In genomic region chr8:75055673-75056072, GRCm38 (mm10) we compare ENCODE assay signal across 25 mouse cellular contexts. TPM values are rescaled to one million over a fixed set of nuclear protein-coding genes. Genes with fewer than 3 reads are reported as not detected.
A peak's percentile ranks its signal among the peaks of the same experiment; 100 is the strongest.
DNase-seq lines count a peak whose midpoint lies in the region; ATAC-seq lines count a peak whose summit lies in the region.
"Had no signal": no experiment of that assay in that cellular context is flagged by ENCODE, and none has a peak within 500 bp of the region (broad histone marks: within the 10 kb centered on the region; RNA-seq: fewer than 3 reads in every experiment).

No protein-coding gene starts in this region.

- no peaks in the 10 kb centered on the region for H3K27me3 ChIP-seq in hindbrain, embryonic 10.5 days (ENCODE audit: insufficient read depth, poor library complexity, severe bottlenecking)
- H3K27me3 ChIP-seq: embryonic facial prominence, embryonic 12.5 days; embryonic facial prominence, embryonic 15.5 days; heart, embryonic 13.5 days; hindbrain, embryonic 12.5 days; hindbrain, embryonic 15.5 days had no signal

- peaks cover 32% of the 10 kb centered on the region for H3K36me3 ChIP-seq in hindbrain, embryonic 10.5 days

- H3K4me3 ChIP-seq in hindbrain, embryonic 10.5 days: no peak overlapping the region
- H3K4me3 ChIP-seq: embryonic facial prominence, embryonic 12.5 days; embryonic facial prominence, embryonic 15.5 days; gastrocnemius, adult 2 months; heart, adult 2 months; heart, embryonic 10.5 days; heart, embryonic 13.5 days; hindbrain, embryonic 12.5 days; hindbrain, embryonic 15.5 days had no signal

- no peaks in the 10 kb centered on the region for H3K4me1 ChIP-seq in hindbrain, embryonic 10.5 days (replicated peaks)
- H3K4me1 ChIP-seq: embryonic facial prominence, embryonic 12.5 days; embryonic facial prominence, embryonic 15.5 days; heart, embryonic 10.5 days; hindbrain, embryonic 12.5 days; hindbrain, embryonic 15.5 days had no signal

- ATAC-seq in common myeloid progenitor, adult 5-6 weeks (replicated peaks; ENCODE audit: low read depth, poor library complexity, severe bottlenecking): peak; percentile 66
- ATAC-seq in megakaryocyte progenitor cell, adult 5-6 weeks (replicated peaks; ENCODE audit: poor library complexity): peak; percentile 88
- ATAC-seq: CD4-positive, CD25-positive, alpha-beta regulatory T cell, adult 4 months; forebrain, embryonic 14.5 days; forebrain, postnatal 0 days had no signal

- peak; percentile 47 for DNase-seq in 416B (ENCODE audit: low read depth)
- no peak for DNase-seq in kidney, postnatal 4 days
- no peak for DNase-seq in cerebellum, adult 18-20 months
- no peak for DNase-seq in hindbrain, embryonic 10.5 days (ENCODE audit: low spot score)
- DNase-seq: adrenal gland, adult 2 months; adrenal gland, postnatal 14 days; cerebellum, adult 11-12 months; cerebellum, adult 9-10 months; cerebellum, postnatal 14 days; forebrain, postnatal 0 days; gastrocnemius, adult 2 months; gastrocnemius, postnatal 25 days; heart, adult 2 months; heart, postnatal 14 days; heart, postnatal 4 days had no signal

- H3K27ac ChIP-seq in hindbrain, embryonic 10.5 days: no peak overlapping the region
- H3K27ac ChIP-seq: embryonic facial prominence, embryonic 12.5 days; embryonic facial prominence, embryonic 15.5 days; gastrocnemius, adult 2 months; heart, adult 2 months; heart, embryonic 10.5 days; heart, embryonic 13.5 days; hindbrain, embryonic 12.5 days; hindbrain, embryonic 15.5 days had no signal

- no peaks in the 10 kb centered on the region for H3K9me3 ChIP-seq in hindbrain, embryonic 10.5 days
- H3K9me3 ChIP-seq: embryonic facial prominence, embryonic 12.5 days; embryonic facial prominence, embryonic 15.5 days; heart, embryonic 10.5 days; heart, embryonic 13.5 days; hindbrain, embryonic 12.5 days; hindbrain, embryonic 15.5 days had no signal

- 92% methylated on average over 2 of the region's 2 CpGs for WGBS in hindbrain, embryonic 10.5 days

RNA-seq across cellular contexts. Expression of gene Tom1, which starts 22.2 kb away (rescaled TPM):
- 7.7 and 8.6 TPM in 2 replicates for total RNA-seq in common myeloid progenitor, adult 5-6 weeks (2017)
- total RNA-seq in megakaryocyte progenitor cell, adult 5-6 weeks (2015): 29.6 and 48.4 TPM in 2 replicates
- 26.4 and 34.4 TPM in 2 replicates for total RNA-seq in megakaryocyte progenitor cell, adult 5-6 weeks (2017)
- polyA plus RNA-seq in hindbrain, embryonic 10.5 days (2016; fragmentation: Nextera tagmentation; extraction: Ambion mirVana): 32.5 and 36.5 TPM in 2 replicates

RNA-seq across cellular contexts. Expression of gene Hmox1, which starts 37.7 kb away (rescaled TPM):
- total RNA-seq in common myeloid progenitor, adult 5-6 weeks (2017): 2.4 and 4.8 TPM in 2 replicates
- 0.94 and 2.5 TPM in 2 replicates for total RNA-seq in megakaryocyte progenitor cell, adult 5-6 weeks (2015)
- 2.5 and 3.9 TPM in 2 replicates for total RNA-seq in megakaryocyte progenitor cell, adult 5-6 weeks (2017)
- 19.9 and 22.8 TPM in 2 replicates for polyA plus RNA-seq in hindbrain, embryonic 10.5 days (2016; fragmentation: Nextera tagmentation; extraction: Ambion mirVana)

RNA-seq across cellular contexts. Expression of gene Mcm5, which starts 53.7 kb away (rescaled TPM):
- 262 and 325 TPM in 2 replicates for total RNA-seq in common myeloid progenitor, adult 5-6 weeks (2017)
- total RNA-seq in megakaryocyte progenitor cell, adult 5-6 weeks (2015): 66.1 and 75.7 TPM in 2 replicates
- 289 and 346 TPM in 2 replicates for total RNA-seq in megakaryocyte progenitor cell, adult 5-6 weeks (2017)
- 235 and 294 TPM in 2 replicates for polyA plus RNA-seq in hindbrain, embryonic 10.5 days (2016; fragmentation: Nextera tagmentation; extraction: Ambion mirVana)
